29 mouse cellular contexts compared by ENCODE assay signal in the genomic region with DNA sequence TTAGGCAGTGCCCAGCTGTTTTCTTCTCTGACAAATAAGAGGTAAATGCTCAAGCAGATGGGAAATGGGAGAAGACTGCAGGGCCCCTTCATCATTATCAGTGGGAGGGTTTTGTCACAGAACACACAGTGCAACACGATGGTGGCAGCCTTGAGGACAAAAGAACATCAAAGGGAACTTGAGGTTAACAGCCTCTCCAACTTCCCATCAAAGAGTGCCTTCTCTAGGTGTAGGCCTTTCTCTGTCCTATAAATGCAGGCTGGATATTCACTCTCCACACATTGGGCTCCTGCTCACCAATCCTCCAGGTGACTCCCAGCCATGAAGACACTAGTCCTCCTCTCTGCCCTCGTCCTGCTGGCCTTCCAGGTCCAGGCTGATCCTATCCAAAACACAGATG. TPM values are rescaled to one million over a fixed set of nuclear protein-coding genes. Genes with fewer than 3 reads are reported as not detected.
"Had no signal": no experiment of that assay in that cellular context is flagged by ENCODE, and none has a peak within 500 bp of the region (broad histone marks: within the 10 kb centered on the region; RNA-seq: fewer than 3 reads in every experiment).

A gene (plus strand): TSS at position 301 of the 400 bp plus-strand sequence.

RNA-seq across cellular contexts. Expression of the gene that starts here (rescaled TPM):
- polyA plus RNA-seq: limb, embryonic 10.5 days; limb, embryonic 11.5 days; limb, embryonic 12.5 days; limb, embryonic 13.5 days; limb, embryonic 14.5 days; limb, embryonic 15.5 days; liver, adult 2 months; liver, embryonic 11.5 days; liver, embryonic 12.5 days; liver, embryonic 13.5 days; liver, embryonic 14.5 days; liver, embryonic 15.5 days; liver, postnatal 0 days; lung, adult 2 months; lung, embryonic 14.5 days; lung, embryonic 15.5 days; lung, embryonic 16.5 days; lung, postnatal 0 days; macrophage; midbrain, embryonic 10.5 days; midbrain, embryonic 11.5 days; midbrain, embryonic 12.5 days; midbrain, embryonic 13.5 days; midbrain, embryonic 14.5 days; midbrain, embryonic 15.5 days; midbrain, embryonic 16.5 days; midbrain, postnatal 0 days; myocyte; neural tube, embryonic 11.5 days had no signal
